Mouse (Mus musculus): ENCODE results near the gene Rxylt1. TPM values are rescaled to one million over a fixed set of nuclear protein-coding genes. Genes with fewer than 3 reads are reported as not detected.

Gene Rxylt1
- 46.4 and 50.8 TPM in 2 replicates for polyA plus RNA-seq (2015; fragmentation: Nextera tagmentation; extraction: Ambion mirVana)

DNA sequence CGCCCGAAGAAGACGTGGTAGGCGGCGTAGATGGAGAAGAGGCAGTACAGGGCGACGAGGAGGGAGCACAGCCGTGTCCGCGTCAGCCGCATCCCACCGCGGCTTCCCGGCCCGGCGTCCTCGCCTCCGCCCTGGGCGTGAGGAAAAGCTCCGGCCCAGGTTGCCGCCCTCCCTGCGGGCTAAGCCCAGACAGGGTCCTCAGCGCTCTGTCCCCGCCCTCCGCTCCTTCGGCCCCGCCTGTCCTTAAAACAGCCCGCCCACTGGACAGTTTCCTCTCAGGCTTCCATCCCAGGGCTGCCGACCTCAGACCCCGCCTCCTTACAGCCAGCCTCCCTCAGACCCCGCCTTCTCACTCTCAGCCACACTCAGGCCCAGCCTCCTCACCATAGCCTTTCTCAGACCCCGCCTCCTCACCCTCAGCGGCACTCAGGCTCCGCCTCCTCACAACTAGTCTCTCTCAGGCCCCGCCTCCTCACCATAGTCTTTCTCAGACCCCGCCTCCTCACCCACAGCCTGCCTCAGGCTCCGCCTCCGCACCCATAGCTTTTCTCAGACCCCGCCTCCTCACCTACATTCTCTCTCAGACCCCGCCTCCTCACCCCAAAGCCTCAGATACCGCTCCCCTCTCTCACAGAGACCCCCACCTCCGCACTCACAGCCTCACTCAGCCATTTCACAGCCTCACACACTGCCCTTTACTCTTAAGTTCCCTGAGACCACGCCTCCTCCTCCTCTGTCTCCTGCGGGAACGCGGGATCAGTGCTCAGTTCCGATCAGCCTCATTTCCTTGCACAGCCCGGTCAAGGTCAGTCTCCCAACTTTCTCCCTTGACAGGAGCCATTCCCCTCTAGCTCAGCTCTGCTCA, at the start of gene Rxylt1:
TSS of gene Rxylt1 (minus strand) at position 392 of the 865 bp plus-strand sequence.
- no peaks in the 10 kb centered on the region for H3K9me3 ChIP-seq
- no peaks in the 10 kb centered on the region for H3K27me3 ChIP-seq
- ATAC-seq (ENCODE audit: insufficient number of reproducible peaks, low FRiP score, low TSS enrichment, low read depth), result peak; percentile 98
- H3K4me1 ChIP-seq, result peaks cover 11% of the 10 kb centered on the region
- peaks cover 9% of the 10 kb centered on the region; the same call in 1 of the 2 replicates for H3K36me3 ChIP-seq
- peak within 1 kb of the TSS; percentile 93 for H3K27ac ChIP-seq
- H3K4me3 ChIP-seq, result peak within 1 kb of the TSS; percentile 82
- peak within 1 kb of the TSS; percentile 84 for H3K9ac ChIP-seq
- peak within 1 kb of the TSS; percentile 77 for H3K4me2 ChIP-seq
- under 1% methylated on average over 47 of the region's 48 CpGs for WGBS

DNA sequence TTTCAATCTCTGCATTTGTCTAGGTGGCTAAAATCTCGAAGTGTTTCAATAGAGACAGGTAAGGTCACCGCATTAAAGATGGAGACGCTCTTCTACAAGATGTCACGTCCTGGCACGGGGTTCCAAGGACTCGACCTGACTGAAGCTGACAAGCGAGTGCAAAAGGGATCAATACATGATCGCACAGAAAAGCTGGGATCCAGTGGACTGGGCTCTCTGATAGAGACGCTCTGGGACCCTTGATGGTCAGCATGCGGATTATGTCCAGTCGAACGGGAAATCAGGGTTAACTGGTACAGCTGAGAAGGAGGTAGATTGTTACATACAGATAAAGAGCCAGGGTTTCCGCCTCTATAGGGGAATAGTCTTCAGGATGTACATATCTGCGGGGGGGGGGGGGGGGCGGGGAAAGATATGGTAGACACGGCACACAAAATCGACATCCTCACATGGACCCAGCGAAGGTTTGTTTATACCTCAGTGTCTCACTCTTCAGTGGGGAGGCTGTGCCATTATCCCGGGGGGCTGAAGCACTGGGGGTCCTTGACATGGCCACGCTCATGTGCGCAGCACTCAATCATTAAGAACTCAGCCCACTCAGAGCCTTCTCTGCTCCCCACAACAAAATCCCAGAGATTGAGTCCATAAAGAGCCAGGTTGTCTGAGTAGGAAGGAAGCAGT, 24.3 kb upstream of the Rxylt1 start:
- Histone ChIP-seq H3K4me2 (no peak overlapping the region), H3K9me3 (no peaks in the 10 kb centered on the region), H3K36me3 (no peaks in the 10 kb centered on the region), H3K9ac (no peak overlapping the region), H3K4me3 (no peak overlapping the region), H3K27me3 (no peaks in the 10 kb centered on the region), H3K4me1 (peaks cover 7% of the 10 kb centered on the region), H3K27ac (no peak overlapping the region)
- no peak for ATAC-seq (ENCODE audit: insufficient number of reproducible peaks, low FRiP score, low TSS enrichment, low read depth)
- 94% methylated on average over 21 of the region's 21 CpGs for WGBS

- WGBS, result 86% methylated on average over 16 of the region's 16 CpGs
- ATAC-seq (ENCODE audit: insufficient number of reproducible peaks, low FRiP score, low TSS enrichment, low read depth), result no peak
- Histone ChIP-seq H3K9me3 (no peaks in the 10 kb centered on the region), H3K9ac (no peak overlapping the region), H3K4me3 (no peak overlapping the region), H3K27me3 (no peaks in the 10 kb centered on the region), H3K36me3 (no peaks in the 10 kb centered on the region), H3K4me1 (peaks cover 10% of the 10 kb centered on the region), H3K27ac (no peak overlapping the region), H3K4me2 (no peak overlapping the region)
These were observed 23.5 kb upstream of the Rxylt1 start for GRCm38 (mm10) chr10:122120500-122121289.

DNA sequence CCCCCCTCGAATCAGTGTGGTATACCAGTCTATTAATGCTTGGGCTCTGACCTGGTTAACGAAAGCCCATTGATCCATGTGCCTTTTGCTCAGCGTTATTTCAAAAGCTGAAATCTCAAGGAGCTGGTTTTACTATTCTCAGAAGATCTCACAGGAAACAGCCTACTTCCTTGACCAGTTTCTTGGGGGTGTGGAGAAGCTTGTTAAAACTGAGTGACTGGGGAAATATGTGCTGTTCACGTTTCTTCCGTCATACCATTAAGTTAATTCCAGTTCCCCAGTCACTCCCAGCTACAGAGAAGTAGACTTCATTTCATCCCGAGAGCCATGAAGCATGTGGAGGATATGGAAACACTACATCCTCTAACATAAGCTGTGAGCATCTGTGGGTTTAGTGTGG, 22.3 kb upstream of the Rxylt1 start:
- H3K9ac ChIP-seq, result no peak overlapping the region
- no peak for ATAC-seq (ENCODE audit: insufficient number of reproducible peaks, low FRiP score, low TSS enrichment, low read depth)
- no peak overlapping the region for H3K27ac ChIP-seq
- H3K4me1 ChIP-seq, result peaks cover 10% of the 10 kb centered on the region
- H3K9me3 ChIP-seq, result no peaks in the 10 kb centered on the region
- no peaks in the 10 kb centered on the region for H3K27me3 ChIP-seq
- H3K4me3 ChIP-seq, result no peak overlapping the region
- no peaks in the 10 kb centered on the region for H3K36me3 ChIP-seq
- WGBS, result 34% methylated on average over 6 of the region's 6 CpGs
- H3K4me2 ChIP-seq, result no peak overlapping the region

DNA sequence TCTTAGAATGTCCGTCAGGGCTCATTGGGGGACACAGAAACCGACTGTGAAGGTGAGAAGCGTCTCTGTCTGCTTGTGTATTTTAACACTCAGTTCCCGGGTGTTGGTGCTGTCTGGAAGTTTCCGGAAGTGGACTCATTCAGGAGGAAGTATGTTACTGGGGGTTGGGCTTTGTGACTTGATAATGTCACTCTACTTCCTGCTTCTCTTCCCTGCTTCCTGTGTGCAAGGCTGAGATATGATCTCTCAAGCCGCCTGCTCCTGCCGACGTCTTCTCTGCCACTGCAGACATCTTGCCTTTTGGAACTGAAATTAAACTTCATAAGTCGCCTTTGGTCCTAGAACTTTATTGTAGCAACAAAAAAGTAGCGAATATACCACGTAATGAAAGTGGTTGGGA, 19.5 kb upstream of the Rxylt1 start:
- no peaks in the 10 kb centered on the region for H3K36me3 ChIP-seq
- no peak for ATAC-seq (ENCODE audit: insufficient number of reproducible peaks, low FRiP score, low TSS enrichment, low read depth)
- H3K9ac ChIP-seq, result no peak overlapping the region
- peak overlapping the region; percentile 2; the same call in 1 of the 2 replicates for H3K4me3 ChIP-seq
- peak overlapping the region; percentile 3; the same call in 1 of the 2 replicates for H3K27ac ChIP-seq
- WGBS, result 55% methylated on average over 11 of the region's 11 CpGs
- peak overlapping the region; percentile 21 for H3K4me2 ChIP-seq
- H3K27me3 ChIP-seq, result no peaks in the 10 kb centered on the region
- peaks cover 10% of the 10 kb centered on the region for H3K4me1 ChIP-seq
- H3K9me3 ChIP-seq, result no peaks in the 10 kb centered on the region

- H3K9ac ChIP-seq, result no peak overlapping the region
- no peak overlapping the region for H3K4me3 ChIP-seq
- no peaks in the 10 kb centered on the region for H3K9me3 ChIP-seq
- no peak overlapping the region for H3K4me2 ChIP-seq
- no peak for ATAC-seq (ENCODE audit: insufficient number of reproducible peaks, low FRiP score, low TSS enrichment, low read depth)
- no peaks in the 10 kb centered on the region for H3K36me3 ChIP-seq
- no peak overlapping the region for H3K27ac ChIP-seq
- WGBS, result 67% methylated on average over 3 of the region's 3 CpGs
- no peaks in the 10 kb centered on the region for H3K4me1 ChIP-seq
- H3K27me3 ChIP-seq, result no peaks in the 10 kb centered on the region
These were observed 9.5 kb upstream of the Rxylt1 start for GRCm38 (mm10) chr10:122106633-122107028.

DNA sequence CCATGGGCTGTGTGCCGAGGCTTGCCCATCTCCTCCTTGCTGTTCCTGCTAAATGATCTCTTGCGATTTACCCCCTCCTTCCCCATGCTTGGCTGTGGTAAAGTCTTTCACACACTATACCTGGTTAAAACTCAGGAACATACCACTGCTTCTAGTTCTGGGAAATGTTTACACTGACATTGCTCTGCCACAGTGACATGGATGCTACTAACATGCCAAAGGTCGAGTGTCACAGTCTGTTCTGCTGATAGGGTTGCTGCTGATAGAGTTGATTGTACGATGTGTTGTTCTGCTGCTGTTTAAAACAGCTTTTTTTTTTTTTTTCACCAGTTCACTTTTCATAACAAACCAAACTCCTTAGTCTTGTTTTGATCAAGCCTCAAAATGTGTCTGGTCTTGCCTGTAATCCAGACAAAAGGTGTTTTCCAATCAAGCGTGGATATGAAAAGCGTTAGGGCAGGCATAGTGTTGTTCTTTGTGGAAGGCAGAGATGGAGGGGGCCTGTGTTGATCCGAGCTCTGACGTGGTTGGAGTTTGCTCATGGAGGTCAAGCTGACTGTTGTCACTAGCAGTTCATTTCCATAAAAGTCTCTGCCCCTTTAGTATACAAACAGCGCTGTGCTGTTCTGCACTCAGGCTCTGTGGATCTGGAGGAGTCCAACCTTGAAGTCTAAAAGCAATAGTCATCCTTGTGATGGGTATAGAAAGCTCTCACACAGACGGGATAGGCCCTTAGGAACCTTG, 8.9 kb upstream of the Rxylt1 start:
- Histone ChIP-seq H3K9me3 (no peaks in the 10 kb centered on the region), H3K36me3 (no peaks in the 10 kb centered on the region), H3K4me3 (no peak overlapping the region), H3K9ac (no peak overlapping the region), H3K27ac (no peak overlapping the region), H3K27me3 (no peaks in the 10 kb centered on the region), H3K4me1 (no peaks in the 10 kb centered on the region), H3K4me2 (no peak overlapping the region)
- WGBS, result 57% methylated on average over 10 of the region's 10 CpGs
- no peak for ATAC-seq (ENCODE audit: insufficient number of reproducible peaks, low FRiP score, low TSS enrichment, low read depth)

DNA sequence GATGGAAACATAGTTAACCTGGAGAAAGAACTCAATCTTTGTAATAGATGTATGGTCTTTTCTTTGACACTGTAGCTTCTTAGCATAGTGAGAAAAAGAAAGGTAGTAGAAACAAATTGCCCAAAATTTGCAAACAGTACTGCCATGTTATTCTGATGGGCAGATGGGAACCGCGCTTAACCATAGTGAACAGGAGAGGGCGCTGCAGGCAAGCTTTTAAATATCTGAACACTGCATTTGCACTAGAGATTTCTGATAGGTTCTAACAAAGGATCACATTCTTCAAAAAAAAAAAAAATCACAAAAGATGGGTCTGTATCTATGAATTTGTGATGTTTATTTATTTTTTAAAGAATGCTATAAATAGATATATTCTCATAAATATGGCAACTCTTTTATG, 8.2 kb upstream of the Rxylt1 start:
- WGBS, result 9% methylated on average over 3 of the region's 3 CpGs
- no peaks in the 10 kb centered on the region for H3K4me1 ChIP-seq
- H3K27me3 ChIP-seq, result no peaks in the 10 kb centered on the region
- no peak overlapping the region for H3K9ac ChIP-seq
- H3K4me2 ChIP-seq, result no peak overlapping the region
- no peak for ATAC-seq (ENCODE audit: insufficient number of reproducible peaks, low FRiP score, low TSS enrichment, low read depth)
- H3K9me3 ChIP-seq, result no peaks in the 10 kb centered on the region
- no peak overlapping the region for H3K27ac ChIP-seq
- H3K4me3 ChIP-seq, result no peak overlapping the region
- H3K36me3 ChIP-seq, result no peaks in the 10 kb centered on the region

- no peak for ATAC-seq (ENCODE audit: insufficient number of reproducible peaks, low FRiP score, low TSS enrichment, low read depth)
- Histone ChIP-seq H3K27ac (no peak overlapping the region), H3K9me3 (no peaks in the 10 kb centered on the region), H3K9ac (no peak overlapping the region), H3K4me3 (no peak overlapping the region), H3K27me3 (no peaks in the 10 kb centered on the region), H3K4me2 (no peak overlapping the region), H3K36me3 (no peaks in the 10 kb centered on the region), H3K4me1 (no peaks in the 10 kb centered on the region)
- 78% methylated on average over 5 of the region's 5 CpGs for WGBS
These were observed 5.5 kb upstream of the Rxylt1 start for GRCm38 (mm10) chr10:122102675-122103074.

DNA sequence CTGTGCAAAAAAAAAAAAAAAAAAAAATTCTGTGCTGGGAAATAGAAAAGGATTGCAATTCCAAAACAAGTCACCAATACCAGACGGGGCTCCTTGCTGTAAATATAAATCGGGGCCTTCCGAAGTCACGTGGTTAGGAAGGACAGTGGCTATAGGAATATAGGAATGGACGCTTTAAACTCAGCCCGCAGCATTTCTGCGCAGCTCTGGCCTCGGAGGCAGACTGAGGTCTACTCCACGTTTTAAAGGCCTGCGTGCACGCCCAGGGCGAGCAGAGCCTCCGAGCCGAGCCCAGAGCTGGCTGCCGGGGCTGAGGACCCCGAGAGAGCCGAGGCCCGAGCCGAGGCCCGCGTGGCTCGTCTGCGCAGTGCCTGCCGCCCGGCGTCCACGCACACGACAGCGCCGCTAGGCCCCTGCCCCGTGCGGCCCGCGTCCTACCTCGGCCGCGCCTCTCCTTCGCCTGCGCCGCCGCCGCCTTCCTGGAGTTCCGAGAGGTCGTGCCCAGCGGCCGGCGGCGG, 650 bp downstream of the Rxylt1 start:
- under 1% methylated on average over 48 of the region's 48 CpGs for WGBS
- Histone ChIP-seq H3K27ac (peak overlapping the region; percentile 93), H3K4me1 (peaks cover 11% of the 10 kb centered on the region), H3K36me3 (peaks cover 12% of the 10 kb centered on the region), H3K27me3 (no peaks in the 10 kb centered on the region), H3K4me3 (peak overlapping the region; percentile 82), H3K4me2 (peak overlapping the region; percentile 77), H3K9me3 (no peaks in the 10 kb centered on the region), H3K9ac (peak overlapping the region; percentile 84)
- ATAC-seq (ENCODE audit: insufficient number of reproducible peaks, low FRiP score, low TSS enrichment, low read depth), result peak; percentile 62

- Histone ChIP-seq H3K4me1 (peaks cover 6% of the 10 kb centered on the region; the same call in 1 of the 2 replicates), H3K27ac (no peak overlapping the region), H3K4me3 (no peak overlapping the region), H3K9ac (no peak overlapping the region), H3K4me2 (no peak overlapping the region), H3K9me3 (peaks cover 7% of the 10 kb centered on the region; the same call in 1 of the 2 replicates), H3K36me3 (peaks cover 47% of the 10 kb centered on the region), H3K27me3 (no peaks in the 10 kb centered on the region)
- ATAC-seq (ENCODE audit: insufficient number of reproducible peaks, low FRiP score, low TSS enrichment, low read depth), result no peak
- 96% methylated on average over 1 of the region's 1 CpGs for WGBS
These were observed 6.7 kb downstream of the Rxylt1 start for GRCm38 (mm10) chr10:122090472-122090871.

All from limb, embryonic 15.5 days (tissue).